Mouse (Mus musculus) intestine, embryonic 15.5 days (tissue): ENCODE data around the gene Pfn1. TPM values are rescaled to one million over a fixed set of nuclear protein-coding genes. Genes with fewer than 3 reads are reported as not detected.

Source experiments
- ATAC-seq: fragments of 200-750 bp; cut with Nextera tagmentation; 2 replicates; pipeline ENCODE4 v1.8.0; 2017; ENCODE audit warnings: moderate TSS enrichment, moderate library complexity
- H3K27ac ChIP-seq: fragments of 300-500 bp; sonication (generic); 2 replicates; pipeline ENCODE4 v1.5.1; 2015; ENCODE audit warnings: mild to moderate bottlenecking, inconsistent platforms
- H3K27me3 ChIP-seq: fragments of 300-500 bp; sonication (generic); replicated peaks from 2 replicates; pipeline ENCODE4 v1.6.1; 2015; ENCODE audit warnings: inconsistent platforms
- H3K36me3 ChIP-seq: fragments of 300-500 bp; sonication (generic); 2 replicates; pipeline ENCODE4 v1.6.1; 2015; ENCODE audit warnings: inconsistent platforms
- H3K4me1 ChIP-seq: fragments of 300-500 bp; sonication (generic); replicated peaks from 2 replicates; pipeline ENCODE4 v1.6.1; 2015; ENCODE audit warnings: inconsistent platforms
- H3K4me2 ChIP-seq: fragments of 300-500 bp; sonication (generic); replicated peaks from 2 replicates; pipeline ENCODE4 v1.6.1; 2015; ENCODE audit warnings: mild to moderate bottlenecking, inconsistent platforms
- H3K4me3 ChIP-seq: fragments of 300-500 bp; sonication (generic); replicated peaks from 2 replicates; pipeline ENCODE4 v1.5.1; 2015; ENCODE audit warnings: inconsistent platforms
- H3K9ac ChIP-seq: fragments of 300-500 bp; sonication (generic); 2 replicates; pipeline ENCODE4 v1.6.1; 2015; ENCODE audit warnings: inconsistent platforms
- H3K9me3 ChIP-seq: fragments of 300-500 bp; sonication (generic); 2 replicates; pipeline ENCODE4 v1.6.1; 2016; ENCODE audit warnings: inconsistent platforms
- WGBS: fragments of 180-500 bp; shearing (Covaris S2); methylation state at CpG from one replicate; pipeline ENCODE4 v1.1.7; 2015; 5-methylcytosine and 5-hydroxymethylcytosine counted together
- polyA plus RNA-seq: library from polyadenylated mRNA; unstranded; fragments of >200 nt; fragmentation: Nextera tagmentation; extraction: Ambion mirVana; gene quantifications from 2 replicates; pipeline ENCODE4 v1.2.1, GENCODE M21; 2015

Pfn1 gene
- polyA plus RNA-seq, 1 experiment from 2014 or later: 2,325 TPM

GRCm38 (mm10) chr11:70670483-70670882 lies 16.0 kb upstream of the Pfn1 start:
- Histone ChIP-seq H3K27ac (peak overlapping the region; percentile 99), H3K4me3 (peak overlapping the region; percentile 65), H3K4me1 (peaks cover 17% of the 10 kb centered on the region), H3K4me2 (peak overlapping the region; percentile 80), H3K27me3 (no peaks in the 10 kb centered on the region), H3K9ac (peak overlapping the region; percentile 72), H3K36me3 (peaks cover 15% of the 10 kb centered on the region), H3K9me3 (no peaks in the 10 kb centered on the region)
- no peak for ATAC-seq
- 42% methylated on average over 14 of the region's 14 CpGs for WGBS

GRCm38 (mm10) chr11:70669582-70670345 lies 15.3 kb upstream of the Pfn1 start:
- H3K9ac ChIP-seq: peak overlapping the region; percentile 72
- no peaks in the 10 kb centered on the region for H3K9me3 ChIP-seq
- ATAC-seq: peak; percentile 29
- WGBS: under 1% methylated on average over 31 of the region's 31 CpGs
- H3K4me1 ChIP-seq: peaks cover 17% of the 10 kb centered on the region
- H3K36me3 ChIP-seq: peaks cover 15% of the 10 kb centered on the region
- H3K4me3 ChIP-seq: peak overlapping the region; percentile 65
- H3K4me2 ChIP-seq: peak overlapping the region; percentile 80
- peak overlapping the region; percentile 99 for H3K27ac ChIP-seq
- H3K27me3 ChIP-seq: no peaks in the 10 kb centered on the region

DNA sequence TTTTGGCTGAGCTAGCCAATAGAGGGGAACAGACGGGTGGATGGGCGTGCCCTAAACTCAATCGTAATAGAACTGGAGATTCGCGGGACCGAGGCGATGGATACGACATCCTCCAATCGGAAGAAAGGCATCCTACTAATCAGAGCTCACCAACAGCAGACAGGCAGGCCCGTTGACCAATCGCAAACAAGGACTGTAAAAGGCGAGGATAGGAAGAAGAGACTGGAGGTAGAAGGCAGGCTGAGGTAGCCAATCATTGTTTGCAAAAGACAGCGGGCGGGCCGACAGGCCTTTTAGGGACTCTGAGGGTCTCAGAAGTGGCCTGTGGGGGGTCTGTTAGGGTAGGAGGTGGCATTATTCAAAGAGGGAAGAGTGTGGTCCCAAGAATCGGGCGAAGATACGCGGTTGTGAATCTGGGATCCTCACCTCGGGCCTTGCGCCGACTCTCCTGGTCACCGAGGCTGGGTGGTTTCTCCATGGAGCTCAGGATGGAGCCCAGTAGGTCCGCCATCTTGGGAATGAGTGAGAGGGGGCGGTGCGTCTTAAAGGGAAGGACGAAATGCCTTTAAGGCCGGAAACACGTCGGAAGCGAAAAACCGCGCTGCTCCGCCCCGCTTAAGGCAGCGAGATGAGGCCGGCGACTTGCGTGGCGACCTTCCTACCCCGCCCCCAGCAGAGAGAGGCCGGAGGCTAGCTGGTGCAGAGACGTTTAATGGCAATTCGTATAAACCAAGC lies 14.5 kb upstream of the Pfn1 start, which contains the start of gene Spag7:
Gene Spag7, minus strand, starts transcription at position 646 of the 735 bp plus-strand sequence.
- Histone ChIP-seq H3K4me3 (peak within 1 kb of the TSS; percentile 65), H3K27ac (peak within 1 kb of the TSS; percentile 99), H3K27me3 (no peaks in the 10 kb centered on the region), H3K4me1 (peaks cover 17% of the 10 kb centered on the region), H3K9ac (peak within 1 kb of the TSS; percentile 72), H3K9me3 (no peaks in the 10 kb centered on the region), H3K36me3 (peaks cover 18% of the 10 kb centered on the region), H3K4me2 (peak within 1 kb of the TSS; percentile 80)
- WGBS: under 1% methylated on average over 44 of the region's 44 CpGs
- ATAC-seq: peak; percentile 97

- Histone ChIP-seq H3K4me3 (peak overlapping the region; percentile 65), H3K36me3 (peaks cover 16% of the 10 kb centered on the region), H3K9me3 (no peaks in the 10 kb centered on the region), H3K27me3 (no peaks in the 10 kb centered on the region), H3K4me2 (peak overlapping the region; percentile 80), H3K4me1 (peaks cover 17% of the 10 kb centered on the region), H3K9ac (peak overlapping the region; percentile 49), H3K27ac (peak overlapping the region; percentile 93)
- ATAC-seq: peak; percentile 73
- under 1% methylated on average over 15 of the region's 15 CpGs for WGBS
These were observed 13.9 kb upstream of the Pfn1 start for GRCm38 (mm10) chr11:70668335-70668770.

DNA sequence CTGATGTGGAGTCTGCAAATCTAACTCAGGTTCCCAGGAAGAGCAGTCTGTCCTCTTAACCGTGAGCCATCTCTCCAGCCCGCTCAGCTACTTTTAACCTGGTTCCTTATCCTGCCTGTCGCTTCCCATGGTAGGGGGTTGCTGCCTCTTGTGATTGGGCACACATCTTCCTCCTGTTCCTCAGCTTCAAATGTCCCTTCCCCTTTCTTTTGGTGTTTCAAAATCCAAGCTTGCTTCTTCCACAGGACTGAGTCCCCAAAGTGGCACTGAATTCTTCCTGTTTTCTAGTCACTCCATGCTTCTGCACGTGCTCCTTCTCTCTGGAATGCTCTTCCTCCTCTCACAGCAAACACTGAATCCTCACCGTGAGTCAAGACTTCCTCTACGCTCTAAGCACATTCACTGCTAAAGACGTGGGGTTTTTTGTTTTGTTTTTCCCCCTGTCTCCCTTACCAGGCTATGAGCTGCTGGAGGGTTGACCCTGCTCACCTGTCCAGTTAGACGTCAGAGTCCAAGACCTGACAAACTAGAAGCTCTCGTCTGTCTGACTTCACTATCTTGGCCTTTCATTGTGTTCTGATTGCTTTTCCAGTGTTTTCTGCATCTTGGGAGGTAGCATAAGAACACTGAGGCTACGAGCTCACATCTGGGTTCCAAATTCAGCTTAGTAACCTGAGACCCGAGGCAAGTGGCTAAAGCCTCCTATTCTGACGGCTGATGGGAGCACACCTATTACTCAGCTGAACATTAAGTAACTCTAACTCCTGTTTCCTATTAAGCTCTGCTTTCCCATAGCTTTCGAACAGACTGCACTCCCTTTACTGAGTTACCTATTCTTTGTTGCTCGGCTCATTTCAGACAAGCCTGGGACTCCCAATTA lies 13.1 kb upstream of the Pfn1 start:
- Histone ChIP-seq H3K9ac (peak overlapping the region; percentile 49), H3K4me2 (peak overlapping the region; percentile 80), H3K36me3 (peaks cover 23% of the 10 kb centered on the region), H3K27ac (peak overlapping the region; percentile 93; the same call in 1 of the 2 replicates), H3K9me3 (no peaks in the 10 kb centered on the region), H3K27me3 (no peaks in the 10 kb centered on the region), H3K4me3 (peak overlapping the region; percentile 65), H3K4me1 (peaks cover 17% of the 10 kb centered on the region)
- ATAC-seq: no peak
- WGBS: 64% methylated on average over 14 of the region's 14 CpGs

DNA sequence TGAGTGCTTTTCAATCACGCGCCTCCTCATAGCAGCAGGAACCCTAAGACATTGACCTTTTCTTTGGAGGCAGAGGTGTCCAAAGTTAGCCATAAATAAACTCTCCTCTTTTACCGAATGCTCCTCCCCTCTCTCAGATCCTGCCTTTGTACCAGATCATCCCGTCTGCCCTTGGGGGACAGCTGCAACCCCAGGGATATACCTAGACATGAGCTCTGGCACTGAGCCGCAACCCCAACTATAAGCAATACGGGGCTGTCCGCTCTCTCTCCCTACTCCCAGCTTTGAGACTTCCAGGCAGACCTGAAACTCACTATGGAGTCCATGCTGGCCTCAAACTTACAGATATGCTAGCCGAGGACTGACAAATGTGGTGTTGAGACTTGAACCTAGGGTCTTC lies 12.2 kb upstream of the Pfn1 start:
- H3K9ac ChIP-seq: no peak overlapping the region
- H3K4me1 ChIP-seq: peaks cover 17% of the 10 kb centered on the region
- 94% methylated on average over 8 of the region's 8 CpGs for WGBS
- no peaks in the 10 kb centered on the region for H3K9me3 ChIP-seq
- H3K36me3 ChIP-seq: peaks cover 25% of the 10 kb centered on the region
- H3K4me2 ChIP-seq: no peak overlapping the region
- no peak overlapping the region for H3K4me3 ChIP-seq
- H3K27ac ChIP-seq: no peak overlapping the region
- ATAC-seq: no peak
- no peaks in the 10 kb centered on the region for H3K27me3 ChIP-seq

GRCm38 (mm10) chr11:70664741-70665140 lies 10.3 kb upstream of the Pfn1 start:
- peaks cover 31% of the 10 kb centered on the region for H3K36me3 ChIP-seq
- no peak overlapping the region for H3K9ac ChIP-seq
- H3K27me3 ChIP-seq: no peaks in the 10 kb centered on the region
- no peak overlapping the region for H3K4me3 ChIP-seq
- no peak overlapping the region for H3K4me2 ChIP-seq
- WGBS: 94% methylated on average over 9 of the region's 9 CpGs
- no peaks in the 10 kb centered on the region for H3K9me3 ChIP-seq
- H3K27ac ChIP-seq: no peak overlapping the region
- H3K4me1 ChIP-seq: peaks cover 10% of the 10 kb centered on the region
- ATAC-seq: no peak

DNA sequence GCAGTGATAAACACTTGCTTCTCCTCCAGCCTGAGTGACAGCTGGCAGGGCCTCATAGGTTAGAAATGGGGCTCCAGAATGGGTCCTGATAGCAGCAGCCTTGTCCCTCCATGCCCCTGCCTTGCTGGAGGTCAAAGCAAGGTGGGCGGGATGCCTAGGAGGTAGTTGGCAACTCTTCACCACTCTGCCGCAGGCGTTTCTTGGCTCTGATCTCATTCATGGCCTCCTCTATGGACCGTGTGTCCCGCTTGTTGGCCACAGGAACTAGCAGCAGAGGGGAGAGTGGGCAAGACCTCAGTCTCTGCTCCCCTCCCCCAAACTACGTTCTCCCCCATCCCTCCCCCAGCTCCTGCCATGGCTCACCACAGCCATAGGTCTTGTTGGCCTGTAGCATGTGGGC lies 9.5 kb upstream of the Pfn1 start:
- H3K27ac ChIP-seq: no peak overlapping the region
- H3K9me3 ChIP-seq: no peaks in the 10 kb centered on the region
- no peaks in the 10 kb centered on the region for H3K27me3 ChIP-seq
- H3K4me1 ChIP-seq: peaks cover 10% of the 10 kb centered on the region
- WGBS: 85% methylated on average over 6 of the region's 6 CpGs
- H3K4me2 ChIP-seq: no peak overlapping the region
- no peak overlapping the region for H3K9ac ChIP-seq
- no peak for ATAC-seq
- H3K36me3 ChIP-seq: peaks cover 31% of the 10 kb centered on the region
- no peak overlapping the region for H3K4me3 ChIP-seq

DNA sequence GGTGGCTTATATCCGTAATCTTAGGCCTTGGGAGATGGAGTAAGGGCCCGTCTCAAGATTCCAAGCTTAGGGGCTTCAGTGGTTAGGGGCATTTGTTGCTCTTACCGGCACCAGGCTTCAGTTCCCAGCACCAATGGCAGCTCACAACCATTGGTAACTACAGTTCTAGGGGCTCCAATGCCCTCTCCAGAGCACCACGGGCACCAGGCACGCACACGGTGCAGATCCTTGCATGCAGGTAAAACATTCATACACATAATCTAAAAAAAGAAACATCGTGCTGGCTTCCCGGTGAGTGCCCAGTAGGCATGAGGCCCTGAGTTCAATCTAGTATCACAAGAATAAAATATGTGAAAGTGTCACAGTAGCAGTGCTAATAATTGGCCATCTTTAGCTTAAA lies 8.7 kb upstream of the Pfn1 start:
- Histone ChIP-seq H3K4me2 (no peak overlapping the region), H3K4me1 (peaks cover 16% of the 10 kb centered on the region), H3K4me3 (no peak overlapping the region), H3K27ac (no peak overlapping the region), H3K36me3 (peaks cover 31% of the 10 kb centered on the region), H3K9me3 (no peaks in the 10 kb centered on the region), H3K27me3 (no peaks in the 10 kb centered on the region), H3K9ac (no peak overlapping the region)
- 92% methylated on average over 8 of the region's 8 CpGs for WGBS
- ATAC-seq: no peak

DNA sequence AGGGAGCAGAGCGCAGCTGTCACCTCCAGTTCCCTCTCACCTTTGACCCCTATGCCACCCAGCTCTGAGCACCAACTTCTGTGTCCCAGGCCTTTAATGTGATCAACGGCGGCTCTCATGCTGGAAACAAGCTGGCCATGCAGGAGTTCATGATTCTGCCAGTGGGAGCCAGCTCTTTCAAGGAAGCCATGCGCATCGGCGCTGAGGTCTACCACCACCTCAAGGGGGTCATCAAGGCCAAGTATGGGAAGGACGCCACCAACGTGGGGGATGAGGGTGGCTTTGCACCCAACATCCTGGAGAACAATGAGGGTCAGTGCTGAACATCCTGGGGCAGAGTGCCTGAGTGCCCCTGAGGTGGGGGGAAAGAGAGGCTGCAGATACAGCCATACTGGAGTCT lies 6.1 kb upstream of the Pfn1 start:
- no peak overlapping the region for H3K27ac ChIP-seq
- 85% methylated on average over 8 of the region's 8 CpGs for WGBS
- H3K36me3 ChIP-seq: peaks cover 26% of the 10 kb centered on the region
- H3K27me3 ChIP-seq: no peaks in the 10 kb centered on the region
- no peak overlapping the region for H3K9ac ChIP-seq
- H3K4me2 ChIP-seq: no peak overlapping the region
- H3K9me3 ChIP-seq: no peaks in the 10 kb centered on the region
- no peak overlapping the region for H3K4me3 ChIP-seq
- ATAC-seq: no peak
- H3K4me1 ChIP-seq: peaks cover 29% of the 10 kb centered on the region

DNA sequence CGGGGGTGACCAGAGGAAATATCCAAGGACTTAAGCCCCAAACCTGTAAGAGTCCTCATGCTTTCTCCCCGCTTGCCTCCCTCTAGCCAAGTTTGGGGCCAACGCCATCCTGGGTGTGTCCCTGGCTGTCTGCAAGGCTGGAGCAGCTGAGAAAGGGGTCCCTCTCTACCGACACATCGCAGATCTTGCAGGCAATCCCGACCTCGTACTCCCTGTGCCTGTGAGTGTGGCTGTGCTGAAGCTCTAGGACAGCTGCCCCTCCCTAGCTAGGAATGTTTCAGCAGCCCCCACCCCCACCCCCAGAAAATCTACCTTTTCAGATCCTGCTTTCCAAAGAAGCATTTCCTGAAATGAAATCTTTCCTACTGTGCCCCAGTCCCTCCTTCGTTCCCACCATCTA lies 4.5 kb upstream of the Pfn1 start:
- H3K9me3 ChIP-seq: no peaks in the 10 kb centered on the region
- 61% methylated on average over 8 of the region's 8 CpGs for WGBS
- no peak for ATAC-seq

GRCm38 (mm10) chr11:70658521-70658920 lies 4.1 kb upstream of the Pfn1 start:
- no peaks in the 10 kb centered on the region for H3K9me3 ChIP-seq

More for the DNA sequence above, 4.5 kb upstream of the Pfn1 start:
- H3K36me3 ChIP-seq: peaks cover 17% of the 10 kb centered on the region
- H3K4me3 ChIP-seq: no peak overlapping the region
- no peak overlapping the region for H3K9ac ChIP-seq
- H3K27ac ChIP-seq: 0 out of 2 replicates have a peak overlapping the region, but pooled peaks have one; percentile 15
- no peak overlapping the region for H3K4me2 ChIP-seq
- peaks cover 31% of the 10 kb centered on the region for H3K4me1 ChIP-seq
- H3K27me3 ChIP-seq: no peaks in the 10 kb centered on the region

More at GRCm38 (mm10) chr11:70658521-70658920, 4.1 kb upstream of the Pfn1 start:
- Histone ChIP-seq H3K4me2 (no peak overlapping the region), H3K27me3 (no peaks in the 10 kb centered on the region), H3K4me1 (peaks cover 31% of the 10 kb centered on the region), H3K9ac (no peak overlapping the region), H3K4me3 (no peak overlapping the region), H3K27ac (no peak overlapping the region), H3K36me3 (peaks cover 16% of the 10 kb centered on the region)
- WGBS: 82% methylated on average over 5 of the region's 5 CpGs
- ATAC-seq: no peak
